Mouse (Mus musculus) MEL (cell line): ENCODE results near the gene Lactbl1. TPM values are rescaled to one million over a fixed set of nuclear protein-coding genes. Genes with fewer than 3 reads are reported as not detected.

ENCODE experiments used
- DNase-seq: peaks from one replicate; pipeline ENCODE4 v3.0.0; 2011; ENCODE audit warnings: low read depth, low spot score
- H3K27ac ChIP-seq: 2 replicates; pipeline ENCODE4 v1.5.1; 2012; ENCODE audit warnings: low read depth, mild to moderate bottlenecking, control low read depth, low read length, moderate library complexity; ENCODE audit not compliant: control insufficient read depth
- H3K27me3 ChIP-seq, 2 experiments: fragments of 150-350 bp in 1 of 2; sonication (generic) in 1 of 2; 2 replicates each; pipeline ENCODE4 v1.6.1; 2012; ENCODE audit warnings: low read length in 2 of 2, mild to moderate bottlenecking in 2 of 2, improper control_type of control experiment in 1 of 2, moderate library complexity in 1 of 2; ENCODE audit not compliant: insufficient read depth in 2 of 2, control insufficient read depth in 1 of 2
- H3K36me3 ChIP-seq, 2 experiments: 2 replicates each; pipeline ENCODE4 v1.6.1; 2012 to 2014; ENCODE audit warnings: low read length in 2 of 2, improper control_type of control experiment in 1 of 2, inconsistent platforms in 1 of 2, mild to moderate bottlenecking in 1 of 2; ENCODE audit not compliant: insufficient read depth in 2 of 2, control insufficient read depth in 1 of 2
- H3K4me1 ChIP-seq, 2 experiments: fragments of 150-350 bp in 1 of 2; sonication (generic) in 1 of 2; 2 replicates each; pipeline ENCODE4 v1.6.1; 2012; ENCODE audit warnings: low read length in 2 of 2, improper control_type of control experiment in 1 of 2, mild to moderate bottlenecking in 1 of 2; ENCODE audit not compliant: insufficient read depth in 2 of 2, control insufficient read depth in 1 of 2
- H3K4me3 ChIP-seq, 2 experiments: fragments of 150-350 bp in 1 of 2; sonication (generic) in 1 of 2; 2 replicates each; pipeline ENCODE4 v1.5.1; 2012; ENCODE audit warnings: low read depth in 2 of 2, low read length in 2 of 2, mild to moderate bottlenecking in 2 of 2, moderate library complexity in 2 of 2, control low read depth in 1 of 2, improper control_type of control experiment in 1 of 2; ENCODE audit not compliant: control insufficient read depth in 1 of 2, insufficient read depth in 1 of 2
- H3K79me2 ChIP-seq: 2 replicates; pipeline ENCODE4 v1.6.1; 2012; ENCODE audit warnings: mild to moderate bottlenecking, low read length, moderate library complexity; ENCODE audit not compliant: control insufficient read depth, poor library complexity, insufficient read depth
- H3K9ac ChIP-seq: 2 replicates; pipeline ENCODE4 v1.6.1; 2012; ENCODE audit warnings: low read depth, mild to moderate bottlenecking, control low read depth, low read length, moderate library complexity; ENCODE audit not compliant: control insufficient read depth, poor library complexity, severe bottlenecking
- H3K9me3 ChIP-seq: fragments of 150-350 bp; sonication (generic); replicated peaks from 2 replicates; pipeline ENCODE4 v1.6.1; 2012; ENCODE audit warnings: mild to moderate bottlenecking, low read length, improper control_type of control experiment, moderate library complexity; ENCODE audit not compliant: insufficient read depth
- CHD1 ChIP-seq: IDR thresholded peaks from 2 replicates; pipeline ENCODE4 v1.6.1; 2012; ENCODE audit warnings: low read depth, mild to moderate bottlenecking, inconsistent platforms, low read length, improper control_type of control experiment
- CHD2 ChIP-seq: IDR thresholded peaks from 2 replicates; pipeline ENCODE4 v1.6.1; 2011; ENCODE audit warnings: low read length, improper control_type of control experiment
- CTCF ChIP-seq, 3 experiments: IDR thresholded peaks in 2 of 3; conservative IDR thresholded peaks in 1 of 3; 2 replicates each; pipeline ENCODE4 v1.5.1; 2011 to 2012; ENCODE audit warnings: low read length in 3 of 3, low read depth in 2 of 3, mild to moderate bottlenecking in 2 of 3, improper control_type of control experiment in 1 of 3, inconsistent platforms in 1 of 3, mixed read lengths in 1 of 3, moderate library complexity in 1 of 3; ENCODE audit not compliant: control insufficient read depth in 1 of 3, insufficient read depth in 1 of 3, poor library complexity in 1 of 3, severe bottlenecking in 1 of 3
- ELF1 ChIP-seq: IDR thresholded peaks from 2 replicates; pipeline ENCODE4 v1.6.1; 2014; ENCODE audit warnings: low read depth, mild to moderate bottlenecking, inconsistent platforms, low read length, improper control_type of control experiment, moderate library complexity
- EP300 ChIP-seq, 2 experiments: IDR thresholded peaks; 2 replicates each; pipeline ENCODE4 v1.6.1; 2011; ENCODE audit warnings: improper control_type of control experiment in 2 of 2, low read length in 2 of 2, low read depth in 1 of 2, mild to moderate bottlenecking in 1 of 2
- ETS1 ChIP-seq: IDR thresholded peaks from 2 replicates; pipeline ENCODE4 v1.6.1; 2012; ENCODE audit warnings: low read depth, mild to moderate bottlenecking, inconsistent platforms, low read length, improper control_type of control experiment, moderate library complexity
- GATA1 ChIP-seq: IDR thresholded peaks from 2 replicates; pipeline ENCODE4 v1.6.1; 2011; ENCODE audit warnings: low read depth, low read length, improper control_type of control experiment
- HCFC1 ChIP-seq: IDR thresholded peaks from 2 replicates; pipeline ENCODE4 v1.6.1; 2012; ENCODE audit warnings: low read depth, mild to moderate bottlenecking, inconsistent platforms, low read length, improper control_type of control experiment, moderate library complexity
- JUND ChIP-seq: IDR thresholded peaks from 2 replicates; pipeline ENCODE4 v1.6.1; 2011; ENCODE audit warnings: low read depth, mild to moderate bottlenecking, improper control_type of control experiment, low read length
- KAT2A ChIP-seq: conservative IDR thresholded peaks from 2 replicates; pipeline ENCODE4 v1.6.1; 2012; ENCODE audit warnings: low read depth, low read length, improper control_type of control experiment, inconsistent platforms
- MAX ChIP-seq: IDR thresholded peaks from 2 replicates; pipeline ENCODE4 v1.6.1; 2011; ENCODE audit warnings: low read length, improper control_type of control experiment
- MAZ ChIP-seq: IDR thresholded peaks from 2 replicates; pipeline ENCODE4 v1.6.1; 2012; ENCODE audit warnings: low read depth, mild to moderate bottlenecking, inconsistent platforms, low read length, improper control_type of control experiment
- MEF2A ChIP-seq: IDR thresholded peaks from 2 replicates; pipeline ENCODE4 v1.6.1; 2014; ENCODE audit warnings: low read depth, mild to moderate bottlenecking, inconsistent platforms, low read length, improper control_type of control experiment; ENCODE audit not compliant: poor library complexity, insufficient replicate concordance, severe bottlenecking; ENCODE audit errors: extremely low read depth
- MXI1 ChIP-seq: IDR thresholded peaks from 2 replicates; pipeline ENCODE4 v1.6.1; 2011; ENCODE audit warnings: mild to moderate bottlenecking, low read depth, low read length, improper control_type of control experiment
- MYC ChIP-seq: IDR thresholded peaks from 2 replicates; pipeline ENCODE4 v1.6.1; 2011; ENCODE audit warnings: low read depth, mild to moderate bottlenecking, low read length, improper control_type of control experiment, moderate library complexity
- NELFE ChIP-seq: IDR thresholded peaks from 2 replicates; pipeline ENCODE4 v1.6.1; 2011; ENCODE audit warnings: low read depth, low read length, improper control_type of control experiment
- POLR2A ChIP-seq, 2 experiments: IDR thresholded peaks; 2 replicates each; pipeline ENCODE4 v1.6.1; 2011 to 2012; ENCODE audit warnings: low read length in 2 of 2, mild to moderate bottlenecking in 2 of 2, control low read depth in 1 of 2, improper control_type of control experiment in 1 of 2, low read depth in 1 of 2, moderate library complexity in 1 of 2; ENCODE audit not compliant: control insufficient read depth in 1 of 2, insufficient read depth in 1 of 2, poor library complexity in 1 of 2
- POLR2AphosphoS2 ChIP-seq: IDR thresholded peaks from 2 replicates; pipeline ENCODE4 v1.6.1; 2011; ENCODE audit warnings: low read length, improper control_type of control experiment
- POLR2AphosphoS5 ChIP-seq: IDR thresholded peaks from 2 replicates; pipeline ENCODE4 v1.6.1; 2012; ENCODE audit warnings: low read depth, borderline replicate concordance, mild to moderate bottlenecking, inconsistent platforms, low read length, moderate library complexity, mixed read lengths
- RAD21 ChIP-seq: IDR thresholded peaks from 2 replicates; pipeline ENCODE4 v1.6.1; 2011; ENCODE audit warnings: mild to moderate bottlenecking, low read depth, low read length, improper control_type of control experiment
- RCOR1 ChIP-seq: IDR thresholded peaks from 2 replicates; pipeline ENCODE4 v1.6.1; 2012; ENCODE audit warnings: low read depth, mild to moderate bottlenecking, inconsistent platforms, low read length, improper control_type of control experiment
- SIN3A ChIP-seq: IDR thresholded peaks from 2 replicates; pipeline ENCODE4 v1.6.1; 2012; ENCODE audit warnings: low read length, improper control_type of control experiment, inconsistent platforms
- SMC3 ChIP-seq: IDR thresholded peaks from 2 replicates; pipeline ENCODE4 v1.6.1; 2011; ENCODE audit warnings: low read depth, low read length, improper control_type of control experiment
- TAL1 ChIP-seq: IDR thresholded peaks from 2 replicates; pipeline ENCODE4 v1.6.1; 2012; ENCODE audit warnings: mild to moderate bottlenecking, inconsistent platforms, low read length, moderate library complexity, mixed read lengths
- TBP ChIP-seq: IDR thresholded peaks from 2 replicates; pipeline ENCODE4 v1.8.0; 2011; ENCODE audit warnings: low read depth, low read length, improper control_type of control experiment
- UBTF ChIP-seq: IDR thresholded peaks from 2 replicates; pipeline ENCODE4 v1.6.1; 2012; ENCODE audit warnings: low read depth, mild to moderate bottlenecking, inconsistent platforms, low read length, improper control_type of control experiment, moderate library complexity, borderline replicate concordance; ENCODE audit not compliant: insufficient read depth
- USF2 ChIP-seq, 2 experiments: IDR thresholded peaks; 2 replicates each; pipeline ENCODE4 v1.6.1; 2011 to 2012; ENCODE audit warnings: improper control_type of control experiment in 2 of 2, low read length in 2 of 2, borderline replicate concordance in 1 of 2, inconsistent platforms in 1 of 2, low read depth in 1 of 2, mild to moderate bottlenecking in 1 of 2; ENCODE audit not compliant: insufficient read depth in 1 of 2
- ZMIZ1 ChIP-seq: IDR thresholded peaks from 2 replicates; pipeline ENCODE4 v1.6.1; 2012; ENCODE audit warnings: low read depth, mild to moderate bottlenecking, inconsistent platforms, low read length, improper control_type of control experiment, moderate library complexity
- polyA plus RNA-seq, 2 experiments: library from polyadenylated mRNA; stranded (reverse) in 1 of 2; unstranded in 1 of 2; fragments of >175 nt in 1 of 2; fragments of >200 nt in 1 of 2; gene quantifications; 2 replicates each; pipeline versions ENCODE4 v1.2.1 to v1.2.4; 2012; ENCODE audit warnings: low replicate concordance in 2 of 2, low read depth in 1 of 2; ENCODE audit not compliant: insufficient read length in 2 of 2, insufficient read depth in 1 of 2, missing spikeins in 1 of 2
- total RNA-seq: library from RNA; depleted of rRNA; stranded (reverse); fragments of 300-350 nt; gene quantifications from 2 replicates; pipeline ENCODE4 v1.2.3, GENCODE M21; 2012

Lactbl1 gene
- total and polyA plus RNA-seq, 3 experiments, result not detected

DNA sequence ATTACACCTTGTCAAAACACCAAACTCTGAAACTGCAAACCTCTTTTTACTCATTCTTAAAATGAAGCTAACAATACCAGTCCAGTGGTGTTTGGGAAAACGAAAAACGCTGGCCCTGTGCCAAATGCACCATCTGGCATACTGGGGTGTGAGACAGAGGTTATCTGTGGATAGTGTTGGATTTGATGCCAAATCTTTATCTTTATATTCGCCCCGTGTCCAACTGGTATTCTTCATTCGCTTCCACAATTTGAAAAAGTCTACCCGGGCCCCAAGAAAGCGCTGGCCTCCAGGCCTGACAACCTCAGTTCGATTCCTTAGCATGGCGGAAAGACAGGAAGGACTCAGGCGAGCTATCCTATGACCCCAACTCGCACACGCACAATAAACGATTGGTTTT lies 20.9 kb upstream of the Lactbl1 start (continued):
- TF ChIP-seq ETS1 (peak; percentile 91), POLR2AphosphoS2 (no peak), ELF1 (no peak), USF2 (IDR thresholded peaks at IDR 0.05; ENCODE audit: borderline replicate concordance in 1 of 2, insufficient read depth in 1 of 2, low read depth in 1 of 2, low read length in 2 of 2) (no peak), CHD1 (no peak), KAT2A (no peak), NELFE (no peak), CHD2 (no peak), TAL1 (no peak), MYC (no peak), RAD21 (no peak), GATA1 (0 out of 2 replicates have a peak, but pooled peaks have one; percentile 40), HCFC1 (0 out of 2 replicates have a peak, but pooled peaks have one; percentile 38)

DNA sequence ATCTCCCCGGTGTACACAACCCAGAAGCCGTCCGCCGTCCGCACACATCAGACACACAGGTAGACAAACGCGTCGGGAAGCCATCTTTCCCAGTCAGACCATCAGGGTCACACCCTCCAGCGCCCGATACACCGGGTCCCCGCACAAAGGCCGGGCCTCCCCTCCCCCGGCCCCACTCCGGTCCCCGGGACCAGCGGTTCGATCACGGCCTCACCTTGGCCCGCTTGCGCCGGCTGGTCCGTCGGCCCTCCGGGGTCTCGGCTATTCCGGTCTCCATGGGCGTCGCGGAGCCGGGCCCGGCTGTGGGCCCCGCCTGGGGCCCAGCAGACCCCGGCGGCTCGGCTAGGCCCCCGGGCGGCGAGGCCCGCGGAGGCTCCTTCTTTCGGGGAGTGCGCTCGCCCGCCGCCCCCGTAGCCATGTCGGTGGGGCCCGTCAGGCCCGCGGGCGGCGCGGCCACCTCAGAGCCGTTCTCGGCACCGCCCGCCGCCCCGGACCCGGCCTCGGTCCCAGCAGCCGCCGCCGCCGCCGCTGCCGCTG lies 20.3 kb upstream of the Lactbl1 start:
- peak overlapping the region; percentile 89 for H3K9ac ChIP-seq
- peaks cover 39% of the 10 kb centered on the region for H3K79me2 ChIP-seq
- H3K9me3 ChIP-seq, result no peaks in the 10 kb centered on the region
- DNase-seq, result peak; percentile 62
- peaks cover 4 to 11% of the 10 kb centered on the region in 2 experiments for H3K4me1 ChIP-seq
- peaks cover 0 to 16% of the 10 kb centered on the region in 2 experiments; a peak in 2 of 4 replicates for H3K36me3 ChIP-seq
- H3K27me3 ChIP-seq, result no peaks in the 10 kb centered on the region
- peak overlapping the region; percentile 73 to 100 for H3K4me3 ChIP-seq
- TF ChIP-seq POLR2AphosphoS2 (no peak), HCFC1 (peak; percentile 36; the same call in 1 of the 2 replicates)
- peak overlapping the region; percentile 14; the same call in 1 of the 2 replicates for H3K27ac ChIP-seq

DNA sequence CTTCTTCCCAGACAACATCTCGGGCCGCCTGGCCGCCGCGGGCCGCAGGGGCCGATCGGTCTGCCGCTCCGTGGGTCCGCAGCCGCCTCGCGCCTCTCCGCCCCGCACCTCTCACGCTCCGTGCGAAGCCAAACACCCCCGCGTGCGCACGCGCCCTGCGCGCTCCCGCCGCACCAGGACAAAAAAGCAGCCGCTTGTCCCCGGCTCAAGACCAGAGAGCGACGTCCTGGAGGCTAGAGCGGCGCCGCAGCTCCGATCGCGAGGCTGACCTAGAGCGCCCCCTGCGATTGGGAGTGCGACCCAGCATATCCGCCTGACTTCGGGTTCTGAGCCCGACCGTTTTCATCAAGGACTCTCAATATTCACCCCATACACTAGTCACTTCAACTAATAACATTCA lies 19.9 kb upstream of the Lactbl1 start, which contains the start of gene Kdm1a:
Gene Kdm1a (minus strand): TSS at position 156 of the 400 bp plus-strand sequence.
- Histone ChIP-seq H3K27me3 (no peaks in the 10 kb centered on the region), H3K4me1 (peaks cover 4 to 11% of the 10 kb centered on the region in 2 experiments), H3K27ac (peak within 1 kb of the TSS; percentile 14; the same call in 1 of the 2 replicates), H3K9ac (peak within 1 kb of the TSS; percentile 89), H3K9me3 (no peaks in the 10 kb centered on the region), H3K79me2 (peaks cover 36% of the 10 kb centered on the region), H3K36me3 (peaks cover 0 to 16% of the 10 kb centered on the region in 2 experiments; a peak in 2 of 4 replicates), H3K4me3 (peak within 1 kb of the TSS; percentile 73 to 100)
- DNase-seq, result peak; percentile 96
- TF ChIP-seq SMC3 (no peak; the same call in 1 of the 2 replicates), RCOR1 (no peak), TAL1 (no peak), KAT2A (no peak; the same call in 1 of the 2 replicates), CHD1 (no peak), SIN3A (peak; percentile 67), ZMIZ1 (peak; percentile 74), HCFC1 (peak; percentile 87), GATA1 (no peak), NELFE (peak; percentile 84), MAZ (0 out of 2 replicates have a peak, but pooled peaks have one; percentile 50), POLR2A (IDR thresholded peaks at IDR 0.05; ENCODE audit: control insufficient read depth in 1 of 2, insufficient read depth in 1 of 2, low read depth in 1 of 2, low read length in 2 of 2, poor library complexity in 1 of 2) (peak; percentile 77), MEF2A (no peak), UBTF (no peak), JUND (no peak), TBP (peak; percentile 62), MAX (peak; percentile 53), MYC (no peak), MXI1 (peak; percentile 73), POLR2AphosphoS5 (no peak), EP300 (IDR thresholded peaks at IDR 0.05; ENCODE audit: low read depth in 1 of 2, low read length in 2 of 2) (peak in 1 of 2 experiments; percentile 10; a peak in 1 of 4 replicates), CTCF (IDR thresholded peaks at IDR 0.05 in 2 of 3, conservative IDR thresholded peaks at IDR 0.05 in 1 of 3; ENCODE audit: control insufficient read depth in 1 of 3, insufficient read depth in 1 of 3, low read depth in 2 of 3, low read length in 3 of 3, poor library complexity in 1 of 3, severe bottlenecking in 1 of 3) (peak; percentile 60 to 96 (median 87))
